Mouse (Mus musculus): ENCODE data around the gene Ube2e3. TPM values are rescaled to one million over a fixed set of nuclear protein-coding genes. Genes with fewer than 3 reads are reported as not detected.

The Ube2e3 gene
- total and polyA plus RNA-seq, 2 experiments from 2014 or later: 203 to 237 TPM

GRCm38 (mm10) chr2:78960288-78960687, 92.4 kb downstream of the Ube2e3 start:
- DNase-seq (ENCODE audit: low spot score) (peak; percentile 34), ATAC-seq (no peak)
- H3K27me3 ChIP-seq (ENCODE audit: insufficient read depth, low read length): no peaks in the 10 kb centered on the region
- no peaks in the 10 kb centered on the region for H3K36me3 ChIP-seq (ENCODE audit: insufficient read depth, low read length)
- H3K9ac ChIP-seq (replicated peaks; ENCODE audit: low read length): no peak overlapping the region
- H3K4me2 ChIP-seq (ENCODE audit: low read depth, low read length): no peak overlapping the region
- H3K4me3 ChIP-seq (ENCODE audit: low read length): no peak overlapping the region
- 72% methylated on average over 5 of the region's 5 CpGs for WGBS
- H3K9me3 ChIP-seq (ENCODE audit: low read length): no peaks in the 10 kb centered on the region
- H3K4me1 ChIP-seq (ENCODE audit: insufficient read depth, low read length): 0 out of 2 replicates have a peak, but pooled peaks cover 5% of the 10 kb centered on the region
- no peak for TF ChIP-seq CTCF (IDR thresholded peaks at IDR 0.05; ENCODE audit: low read depth)
- H3K27ac ChIP-seq: no peak overlapping the region

- H3K4me1 ChIP-seq (ENCODE audit: insufficient read depth, low read length): 0 out of 2 replicates have a peak, but pooled peaks cover 5% of the 10 kb centered on the region
- ATAC-seq (peak; percentile 70), DNase-seq (ENCODE audit: low spot score) (peak; percentile 72)
- H3K9me3 ChIP-seq (ENCODE audit: low read length): no peaks in the 10 kb centered on the region
- WGBS: 27% methylated on average over 7 of the region's 7 CpGs
- no peaks in the 10 kb centered on the region for H3K27me3 ChIP-seq (ENCODE audit: insufficient read depth, low read length)
- no peak overlapping the region for H3K4me3 ChIP-seq (ENCODE audit: low read length)
- H3K27ac ChIP-seq: no peak overlapping the region
- no peaks in the 10 kb centered on the region for H3K36me3 ChIP-seq (ENCODE audit: insufficient read depth, low read length)
- TF ChIP-seq CTCF (IDR thresholded peaks at IDR 0.05; ENCODE audit: low read depth): peak; percentile 42
- peak overlapping the region; percentile 31; the same call in 1 of the 2 replicates for H3K4me2 ChIP-seq (ENCODE audit: low read depth, low read length)
- no peak overlapping the region for H3K9ac ChIP-seq (replicated peaks; ENCODE audit: low read length)
Measured at GRCm38 (mm10) chr2:78961023-78961422, 93.1 kb downstream of the Ube2e3 start.

GRCm38 (mm10) chr2:78961580-78961979, 93.7 kb downstream of the Ube2e3 start:
- no peak for TF ChIP-seq CTCF (IDR thresholded peaks at IDR 0.05; ENCODE audit: low read depth)
- no peaks in the 10 kb centered on the region for H3K27me3 ChIP-seq (ENCODE audit: insufficient read depth, low read length)
- no peaks in the 10 kb centered on the region for H3K36me3 ChIP-seq (ENCODE audit: insufficient read depth, low read length)
- H3K4me1 ChIP-seq (ENCODE audit: insufficient read depth, low read length): 0 out of 2 replicates have a peak, but pooled peaks cover 5% of the 10 kb centered on the region
- H3K4me3 ChIP-seq (ENCODE audit: low read length): no peak overlapping the region
- no peak overlapping the region for H3K27ac ChIP-seq
- DNase-seq (ENCODE audit: low spot score): no peak
- ATAC-seq: no peak
- 24% methylated on average over 7 of the region's 7 CpGs for WGBS
- H3K4me2 ChIP-seq (ENCODE audit: low read depth, low read length): no peak overlapping the region
- H3K9ac ChIP-seq (replicated peaks; ENCODE audit: low read length): no peak overlapping the region
- no peaks in the 10 kb centered on the region for H3K9me3 ChIP-seq (ENCODE audit: low read length)

GRCm38 (mm10) chr2:78964995-78965394, 97.1 kb downstream of the Ube2e3 start:
- 83% methylated on average over 2 of the region's 2 CpGs for WGBS

GRCm38 (mm10) chr2:78965396-78965795, 97.5 kb downstream of the Ube2e3 start:
- no peak overlapping the region for H3K4me3 ChIP-seq (ENCODE audit: low read length)
- TF ChIP-seq CTCF (IDR thresholded peaks at IDR 0.05; ENCODE audit: low read depth): no peak
- H3K27ac ChIP-seq: no peak overlapping the region
- no peak overlapping the region for H3K4me2 ChIP-seq (ENCODE audit: low read depth, low read length)
- no peak overlapping the region for H3K9ac ChIP-seq (replicated peaks; ENCODE audit: low read length)
- H3K27me3 ChIP-seq (ENCODE audit: insufficient read depth, low read length): no peaks in the 10 kb centered on the region
- no peak for ATAC-seq
- H3K36me3 ChIP-seq (ENCODE audit: insufficient read depth, low read length): no peaks in the 10 kb centered on the region
- H3K4me1 ChIP-seq (ENCODE audit: insufficient read depth, low read length): 0 out of 2 replicates have a peak, but pooled peaks cover 5% of the 10 kb centered on the region
- DNase-seq (ENCODE audit: low spot score): peak; percentile 40
- no peaks in the 10 kb centered on the region for H3K9me3 ChIP-seq (ENCODE audit: low read length)
- 57% methylated on average over 6 of the region's 6 CpGs for WGBS

More at GRCm38 (mm10) chr2:78964995-78965394, 97.1 kb downstream of the Ube2e3 start:
- Histone ChIP-seq H3K9ac (replicated peaks; ENCODE audit: low read length) (no peak overlapping the region), H3K4me1 (ENCODE audit: insufficient read depth, low read length) (0 out of 2 replicates have a peak, but pooled peaks cover 5% of the 10 kb centered on the region), H3K27me3 (ENCODE audit: insufficient read depth, low read length) (no peaks in the 10 kb centered on the region), H3K27ac (no peak overlapping the region), H3K36me3 (ENCODE audit: insufficient read depth, low read length) (no peaks in the 10 kb centered on the region), H3K9me3 (ENCODE audit: low read length) (no peaks in the 10 kb centered on the region), H3K4me3 (ENCODE audit: low read length) (no peak overlapping the region), H3K4me2 (ENCODE audit: low read depth, low read length) (no peak overlapping the region)
- DNase-seq (ENCODE audit: low spot score) (no peak), ATAC-seq (no peak)
- no peak for TF ChIP-seq CTCF (IDR thresholded peaks at IDR 0.05; ENCODE audit: low read depth)

GRCm38 (mm10) chr2:78970088-78970487, 102.2 kb downstream of the Ube2e3 start:
- Histone ChIP-seq H3K9me3 (ENCODE audit: low read length) (no peaks in the 10 kb centered on the region), H3K9ac (replicated peaks; ENCODE audit: low read length) (no peak overlapping the region), H3K4me2 (ENCODE audit: low read depth, low read length) (no peak overlapping the region), H3K27ac (no peak overlapping the region), H3K36me3 (ENCODE audit: insufficient read depth, low read length) (no peaks in the 10 kb centered on the region), H3K4me3 (ENCODE audit: low read length) (no peak overlapping the region), H3K27me3 (ENCODE audit: insufficient read depth, low read length) (no peaks in the 10 kb centered on the region), H3K4me1 (ENCODE audit: insufficient read depth, low read length) (no peaks in the 10 kb centered on the region)
- ATAC-seq (peak; percentile 56; the same call in 1 of the 2 replicates), DNase-seq (ENCODE audit: low spot score) (peak; percentile 61)
- TF ChIP-seq CTCF (IDR thresholded peaks at IDR 0.05; ENCODE audit: low read depth): no peak
- WGBS: 45% methylated on average over 6 of the region's 6 CpGs
